Mouse (Mus musculus) hindbrain, postnatal 0 days (tissue): ENCODE measurements around the gene 2810408A11Rik. TPM values are rescaled to one million over a fixed set of nuclear protein-coding genes. Genes with fewer than 3 reads are reported as not detected.

ENCODE experiments used
- ATAC-seq: fragments of 200-750 bp; cut with Nextera tagmentation; 2 replicates; pipeline ENCODE4 v1.8.0; 2017; ENCODE audit warnings: mild to moderate bottlenecking, moderate TSS enrichment, moderate library complexity
- DNase-seq: peaks from one replicate; pipeline ENCODE4 v3.0.0-alpha.2; 2015; ENCODE audit warnings: low spot score
- H3K27ac ChIP-seq: fragments of 300-500 bp; sonication (generic); 2 replicates; pipeline ENCODE4 v1.5.1; 2014; ENCODE audit warnings: mild to moderate bottlenecking
- H3K27me3 ChIP-seq: fragments of 300-500 bp; sonication (generic); 2 replicates; pipeline ENCODE4 v1.6.1; 2014; ENCODE audit warnings: low read length, mixed read lengths; ENCODE audit not compliant: insufficient read depth
- H3K36me3 ChIP-seq: fragments of 300-500 bp; sonication (generic); 2 replicates; pipeline ENCODE4 v1.6.1; 2014; ENCODE audit warnings: low read length, mixed read lengths; ENCODE audit not compliant: insufficient read depth
- H3K4me1 ChIP-seq: fragments of 300-500 bp; sonication (generic); 2 replicates; pipeline ENCODE4 v1.6.1; 2014; ENCODE audit warnings: antibody characterized with exemption, low read length, mixed read lengths; ENCODE audit not compliant: insufficient read depth
- H3K4me2 ChIP-seq: fragments of 300-500 bp; sonication (generic); 2 replicates; pipeline ENCODE4 v1.6.1; 2014; ENCODE audit warnings: low read depth, mild to moderate bottlenecking, low read length, moderate library complexity, mixed read lengths
- H3K4me3 ChIP-seq: fragments of 300-500 bp; sonication (generic); 2 replicates; pipeline ENCODE4 v1.5.1; 2014; ENCODE audit warnings: low read length
- H3K9ac ChIP-seq: fragments of 300-500 bp; sonication (generic); replicated peaks from 2 replicates; pipeline ENCODE4 v1.6.1; 2014; ENCODE audit warnings: mild to moderate bottlenecking, low read length, moderate library complexity, mixed read lengths
- H3K9me3 ChIP-seq: fragments of 300-500 bp; sonication (generic); 2 replicates; pipeline ENCODE4 v1.6.1; 2016; ENCODE audit warnings: low read length, mixed read lengths
- CTCF ChIP-seq: IDR thresholded peaks from 2 replicates; pipeline ENCODE4 v1.5.1; 2016; ENCODE audit warnings: antibody characterized with exemption, control low read depth, low read depth
- WGBS: fragments of 180-500 bp; shearing (Covaris S2); extraction: QIAGEN DNeasy Blood & Tissue Kit; methylation state at CpG from one replicate; pipeline ENCODE4 v1.1.7; 2014; 5-methylcytosine and 5-hydroxymethylcytosine counted together
- microRNA-seq, 2 experiments: library from miRNA; unstranded; fragments of <30 nt; microRNA quantifications; one replicate each; pipeline ENCODE4; 2016
- polyA plus RNA-seq: library from polyadenylated mRNA; unstranded; fragments of >200 nt; fragmentation: Nextera tagmentation; extraction: Ambion mirVana; gene quantifications from 2 replicates; pipeline ENCODE4 v1.2.1, GENCODE M21; 2015
- total RNA-seq: library from RNA; depleted of rRNA; stranded (reverse); fragments of >200 nt; gene quantifications from 2 replicates; pipeline ENCODE4 v1.2.3, GENCODE M21; 2014; rRNA removed

Gene 2810408A11Rik
- total and polyA plus RNA-seq, 2 experiments from 2014 or later: 6.5 to 9.7 TPM

DNA sequence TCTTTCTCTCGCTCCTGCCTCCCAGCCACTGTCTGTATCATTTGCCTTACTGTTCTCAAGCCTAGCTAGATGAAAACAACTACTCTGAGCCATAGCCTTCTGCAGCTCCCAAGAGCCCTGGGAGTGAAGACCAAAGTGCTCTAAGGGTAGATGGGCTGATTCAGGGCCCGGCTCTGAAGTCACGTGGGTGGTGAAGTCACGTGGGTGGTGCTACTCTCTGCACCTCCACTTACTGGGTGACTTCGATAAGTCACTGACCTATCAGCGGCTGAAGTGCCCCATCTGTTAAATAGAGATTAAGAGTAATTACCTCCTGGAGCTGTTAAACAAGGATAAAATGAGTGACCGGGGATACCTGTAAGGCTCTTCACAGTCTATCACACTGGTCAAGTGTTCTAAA is 46.8 kb downstream of the 2810408A11Rik start:
- Histone ChIP-seq H3K4me1 (no peaks in the 10 kb centered on the region), H3K4me2 (no peak overlapping the region), H3K27ac (no peak overlapping the region), H3K4me3 (no peak overlapping the region), H3K9ac (no peak overlapping the region), H3K27me3 (0 out of 2 replicates have a peak, but pooled peaks cover 5% of the 10 kb centered on the region), H3K9me3 (no peaks in the 10 kb centered on the region), H3K36me3 (peaks cover 23% of the 10 kb centered on the region)
- ATAC-seq (no peak), DNase-seq (no peak)
- whole genome bisulfite sequencing: 78% methylated on average over 7 of the region's 7 CpGs
- no peak for TF ChIP-seq CTCF

DNA sequence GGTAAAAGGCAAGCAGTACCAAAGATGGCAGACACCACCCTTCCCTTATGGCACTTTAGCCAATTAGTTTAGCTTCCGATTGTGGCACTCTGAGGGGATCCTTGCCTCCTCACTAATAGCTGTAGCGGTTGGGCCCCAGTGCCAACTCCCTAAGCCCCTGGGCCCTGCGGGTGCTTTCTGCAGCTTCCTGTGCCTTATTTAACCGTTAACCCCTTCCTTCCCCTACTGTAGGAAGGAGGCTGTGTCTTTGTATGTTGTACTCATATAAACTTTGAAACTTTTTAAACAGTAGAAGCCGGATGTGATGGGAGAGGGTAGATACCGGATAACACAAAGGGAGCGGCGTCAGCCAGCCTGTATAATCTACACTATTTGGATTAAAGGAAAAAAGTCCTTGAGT is 50.0 kb downstream of the 2810408A11Rik start:
- no peak for DNase-seq
- WGBS: 69% methylated on average over 8 of the region's 8 CpGs

DNA sequence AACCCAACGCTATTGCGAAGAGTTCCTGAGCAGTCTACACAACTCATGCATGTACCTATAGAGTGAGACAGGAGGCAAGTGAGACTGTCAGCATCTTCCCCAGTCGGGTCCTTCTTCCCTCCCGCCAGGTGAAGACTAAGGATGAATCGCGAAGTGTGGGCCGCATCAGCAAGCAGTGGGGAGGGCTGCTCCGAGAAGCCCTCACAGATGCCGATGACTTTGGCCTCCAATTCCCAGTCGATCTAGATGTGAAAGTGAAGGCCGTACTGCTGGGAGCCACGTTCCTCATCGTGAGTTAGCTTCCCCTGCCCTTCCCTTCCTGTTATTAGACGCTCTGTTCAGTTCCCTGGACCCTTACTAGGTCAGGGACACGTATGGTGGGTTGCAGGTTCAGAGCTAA is 50.9 kb downstream of the 2810408A11Rik start:
- no peak for TF ChIP-seq CTCF
- Histone ChIP-seq H3K27ac (no peak overlapping the region), H3K4me3 (no peak overlapping the region), H3K9ac (no peak overlapping the region), H3K36me3 (peaks cover 29% of the 10 kb centered on the region), H3K27me3 (no peaks in the 10 kb centered on the region), H3K9me3 (no peaks in the 10 kb centered on the region), H3K4me1 (peaks cover 6% of the 10 kb centered on the region), H3K4me2 (no peak overlapping the region)
- 96% methylated on average over 15 of the region's 15 CpGs for WGBS
- no peak for DNase-seq
- ATAC-seq: no peak

More for the DNA sequence above, 50.0 kb downstream of the 2810408A11Rik start:
- Histone ChIP-seq H3K4me1 (peaks cover 2% of the 10 kb centered on the region), H3K27me3 (no peaks in the 10 kb centered on the region), H3K4me2 (no peak overlapping the region), H3K4me3 (no peak overlapping the region), H3K27ac (no peak overlapping the region), H3K9me3 (no peaks in the 10 kb centered on the region), H3K36me3 (peaks cover 29% of the 10 kb centered on the region), H3K9ac (no peak overlapping the region)
- ATAC-seq: no peak
- TF ChIP-seq CTCF: no peak

DNA sequence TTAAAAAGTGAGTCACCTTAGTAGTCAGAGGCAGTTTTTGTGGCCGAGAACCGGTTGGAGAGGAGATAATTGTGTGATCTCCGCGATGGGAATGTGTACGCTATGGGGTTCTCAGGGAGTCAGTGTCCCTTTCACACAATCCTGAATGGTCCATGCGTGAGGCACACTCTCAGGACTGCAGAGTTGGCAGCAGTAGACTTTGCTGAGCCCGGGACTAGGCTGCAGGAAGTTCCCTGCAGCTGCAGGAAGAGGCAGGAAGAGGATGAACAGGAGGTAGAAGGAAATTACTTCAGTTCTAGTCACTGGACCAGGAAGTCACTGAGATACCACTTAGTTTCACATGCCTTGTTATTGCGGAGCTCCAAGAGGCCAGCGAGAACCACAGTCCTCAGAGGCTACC is 51.7 kb downstream of the 2810408A11Rik start:
- Histone ChIP-seq H3K27me3 (no peaks in the 10 kb centered on the region), H3K4me1 (peaks cover 6% of the 10 kb centered on the region), H3K36me3 (peaks cover 29% of the 10 kb centered on the region), H3K4me2 (no peak overlapping the region), H3K9me3 (no peaks in the 10 kb centered on the region), H3K9ac (no peak overlapping the region), H3K4me3 (no peak overlapping the region), H3K27ac (no peak overlapping the region)
- no peak for TF ChIP-seq CTCF
- 90% methylated on average over 9 of the region's 9 CpGs for WGBS
- DNase-seq (no peak), ATAC-seq (no peak)

DNA sequence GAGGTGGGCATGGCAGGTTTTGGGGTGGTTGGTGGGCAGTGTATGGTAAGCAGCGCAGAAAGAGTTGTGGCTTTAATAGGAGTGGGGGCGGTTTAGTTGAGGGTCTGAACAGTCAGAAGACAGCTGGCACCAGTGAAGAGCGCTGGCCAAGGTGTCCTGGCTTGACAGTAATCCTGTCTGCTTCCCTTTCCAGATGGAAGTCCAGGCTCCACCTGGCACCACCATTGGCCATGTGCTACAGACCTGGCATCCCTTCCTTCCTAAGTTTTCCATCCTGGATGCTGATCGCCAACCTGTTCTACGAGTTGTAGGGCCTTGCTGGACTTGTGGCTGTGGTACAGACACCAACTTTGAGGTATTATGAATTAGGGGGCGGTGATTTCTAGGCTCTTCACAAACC is 52.8 kb downstream of the 2810408A11Rik start:
- WGBS: 87% methylated on average over 6 of the region's 6 CpGs
- no peak for DNase-seq
- H3K9ac ChIP-seq: no peak overlapping the region
- 0 out of 2 replicates have a peak overlapping the region, but pooled peaks have one; percentile 93 for H3K27ac ChIP-seq
- H3K36me3 ChIP-seq: peaks cover 29% of the 10 kb centered on the region
- ATAC-seq: no peak
- no peaks in the 10 kb centered on the region for H3K27me3 ChIP-seq
- H3K4me3 ChIP-seq: no peak overlapping the region
- no peak for TF ChIP-seq CTCF
- H3K9me3 ChIP-seq: no peaks in the 10 kb centered on the region
- peaks cover 6% of the 10 kb centered on the region for H3K4me1 ChIP-seq
- peak overlapping the region; percentile 92 for H3K4me2 ChIP-seq

Small RNAs within 50 kb of the gene (microRNA-seq; reads per million reads assigned to microRNA genes)
- gene Mir6924: 0 reads per million in 2 experiments

Other genes starting within 250 kb of the 2810408A11Rik start
Only the 30 nearest of the 40 such genes appear.
- 18.3 and 18.8 TPM in 2 replicates for gene Polr2a, start 142.3 kb downstream of the 2810408A11Rik start, total RNA-seq
- gene Polr2a, start 142.3 kb downstream of the 2810408A11Rik start, polyA plus RNA-seq: 9.1 and 10.5 TPM in 2 replicates
- 0.72 TPM in 1 of 2 replicates, not detected in the other for gene Slc35g3, start 139.0 kb downstream of the 2810408A11Rik start, total RNA-seq
- 0.11 and 0.15 TPM in 2 replicates for gene Slc35g3, start 139.0 kb downstream of the 2810408A11Rik start, polyA plus RNA-seq
- 39.2 and 39.9 TPM in 2 replicates for gene Zbtb4, start 135.1 kb downstream of the 2810408A11Rik start, total RNA-seq
- gene Zbtb4, start 135.1 kb downstream of the 2810408A11Rik start, polyA plus RNA-seq: 4.6 and 4.9 TPM in 2 replicates
- gene Chrnb1, start 105.0 kb downstream of the 2810408A11Rik start, total RNA-seq: 1.5 TPM in 1 of 2 replicates, not detected in the other
- 0.85 and 1.5 TPM in 2 replicates for gene Chrnb1, start 105.0 kb downstream of the 2810408A11Rik start, polyA plus RNA-seq
- gene Fgf11, start 99.1 kb downstream of the 2810408A11Rik start, total RNA-seq: 19.1 and 19.2 TPM in 2 replicates
- 3.8 and 4.4 TPM in 2 replicates for gene Fgf11, start 99.1 kb downstream of the 2810408A11Rik start, polyA plus RNA-seq
- 0.16 and 0.72 TPM in 2 replicates for gene Tmem102, start 95.4 kb downstream of the 2810408A11Rik start, total RNA-seq
- gene Tmem102, start 95.4 kb downstream of the 2810408A11Rik start, polyA plus RNA-seq: 1.1 and 1.5 TPM in 2 replicates
- not detected in 2 replicates for gene Gm39566, start 85.7 kb downstream of the 2810408A11Rik start, total RNA-seq
- gene Gm39566, start 85.7 kb downstream of the 2810408A11Rik start, polyA plus RNA-seq: not detected in 2 replicates
- not detected in 2 replicates for gene Spem2, start 82.5 kb downstream of the 2810408A11Rik start, total RNA-seq
- gene Spem2, start 82.5 kb downstream of the 2810408A11Rik start, polyA plus RNA-seq: not detected in 2 replicates
- gene Spem1, start 78.8 kb downstream of the 2810408A11Rik start, total RNA-seq: not detected in 2 replicates
- 0.28 and 0.40 TPM in 2 replicates for gene Spem1, start 78.8 kb downstream of the 2810408A11Rik start, polyA plus RNA-seq
- 126 and 130 TPM in 2 replicates for gene Nlgn2, start 63.2 kb downstream of the 2810408A11Rik start, total RNA-seq
- 20.8 and 22.3 TPM in 2 replicates for gene Nlgn2, start 63.2 kb downstream of the 2810408A11Rik start, polyA plus RNA-seq
- 119 and 153 TPM in 2 replicates for gene Tmem256, start 62.5 kb downstream of the 2810408A11Rik start, total RNA-seq
- 435 and 439 TPM in 2 replicates for gene Tmem256, start 62.5 kb downstream of the 2810408A11Rik start, polyA plus RNA-seq
- gene Plscr3, start 54.6 kb downstream of the 2810408A11Rik start, total RNA-seq: 24.7 and 26.3 TPM in 2 replicates
- gene Plscr3, start 54.6 kb downstream of the 2810408A11Rik start, polyA plus RNA-seq: 32.2 and 33.4 TPM in 2 replicates
- not detected in 2 replicates for gene Tnk1, start 42.3 kb downstream of the 2810408A11Rik start, total RNA-seq
- 0.15 TPM in 1 of 2 replicates, not detected in the other for gene Tnk1, start 42.3 kb downstream of the 2810408A11Rik start, polyA plus RNA-seq
- gene Tmem95, start 23.0 kb downstream of the 2810408A11Rik start, total RNA-seq: not detected in 2 replicates
- not detected in 2 replicates for gene Tmem95, start 23.0 kb downstream of the 2810408A11Rik start, polyA plus RNA-seq
- gene Kctd11, start 19.6 kb downstream of the 2810408A11Rik start, total RNA-seq: 1.7 and 2.0 TPM in 2 replicates
- gene Kctd11, start 19.6 kb downstream of the 2810408A11Rik start, polyA plus RNA-seq: 1.3 and 1.7 TPM in 2 replicates
- 1.5 TPM in 1 of 2 replicates, not detected in the other for gene Acap1, start 5.4 kb downstream of the 2810408A11Rik start, total RNA-seq
- gene Acap1, start 5.4 kb downstream of the 2810408A11Rik start, polyA plus RNA-seq: 0.20 and 0.21 TPM in 2 replicates
- gene Neurl4, start 85 bp upstream of the 2810408A11Rik start, total RNA-seq: 95.1 and 118 TPM in 2 replicates
- 11.9 and 13.1 TPM in 2 replicates for gene Neurl4, start 85 bp upstream of the 2810408A11Rik start, polyA plus RNA-seq
- 48.1 and 67.6 TPM in 2 replicates for gene Gps2, start 12.9 kb upstream of the 2810408A11Rik start, total RNA-seq
- 60.8 and 65.9 TPM in 2 replicates for gene Gps2, start 12.9 kb upstream of the 2810408A11Rik start, polyA plus RNA-seq
- 491 and 500 TPM in 2 replicates for gene Eif5a, start 21.0 kb upstream of the 2810408A11Rik start, total RNA-seq
- gene Eif5a, start 21.0 kb upstream of the 2810408A11Rik start, polyA plus RNA-seq: 1,157 and 1,160 TPM in 2 replicates
- 23.9 and 31.1 TPM in 2 replicates for gene Ybx2, start 34.8 kb upstream of the 2810408A11Rik start, total RNA-seq
- gene Ybx2, start 34.8 kb upstream of the 2810408A11Rik start, polyA plus RNA-seq: 3.3 and 5.9 TPM in 2 replicates
- 9.5 and 12.8 TPM in 2 replicates for gene Slc2a4, start 47.2 kb upstream of the 2810408A11Rik start, total RNA-seq
- gene Slc2a4, start 47.2 kb upstream of the 2810408A11Rik start, polyA plus RNA-seq: 6.1 and 6.5 TPM in 2 replicates
- not detected in 2 replicates for gene Cldn7, start 63.8 kb upstream of the 2810408A11Rik start, total RNA-seq
- 0.18 and 0.19 TPM in 2 replicates for gene Cldn7, start 63.8 kb upstream of the 2810408A11Rik start, polyA plus RNA-seq
- 37.7 and 40.9 TPM in 2 replicates for gene Ctdnep1, start 80.2 kb upstream of the 2810408A11Rik start, total RNA-seq
- gene Ctdnep1, start 80.2 kb upstream of the 2810408A11Rik start, polyA plus RNA-seq: 24.7 and 25.0 TPM in 2 replicates
- gene Elp5, start 81.5 kb upstream of the 2810408A11Rik start, total RNA-seq: 137 and 147 TPM in 2 replicates
- 168 and 170 TPM in 2 replicates for gene Elp5, start 81.5 kb upstream of the 2810408A11Rik start, polyA plus RNA-seq
- 175 and 209 TPM in 2 replicates for gene Gabarap, start 90.2 kb upstream of the 2810408A11Rik start, total RNA-seq
- gene Gabarap, start 90.2 kb upstream of the 2810408A11Rik start, polyA plus RNA-seq: 548 and 563 TPM in 2 replicates
- gene Phf23, start 94.8 kb upstream of the 2810408A11Rik start, total RNA-seq: 34.3 and 47.9 TPM in 2 replicates
- 44.0 and 46.0 TPM in 2 replicates for gene Phf23, start 94.8 kb upstream of the 2810408A11Rik start, polyA plus RNA-seq
- 20.9 and 37.3 TPM in 2 replicates for gene Dvl2, start 99.6 kb upstream of the 2810408A11Rik start, total RNA-seq
- 18.1 and 19.3 TPM in 2 replicates for gene Dvl2, start 99.6 kb upstream of the 2810408A11Rik start, polyA plus RNA-seq
- gene Acadvl, start 114.4 kb upstream of the 2810408A11Rik start, total RNA-seq: 44.4 and 47.2 TPM in 2 replicates
- 65.2 and 75.2 TPM in 2 replicates for gene Acadvl, start 114.4 kb upstream of the 2810408A11Rik start, polyA plus RNA-seq
- gene Dlg4, start 116.0 kb upstream of the 2810408A11Rik start, total RNA-seq: 209 and 225 TPM in 2 replicates
- gene Dlg4, start 116.0 kb upstream of the 2810408A11Rik start, polyA plus RNA-seq: 18.8 and 22.4 TPM in 2 replicates
- 2.3 and 2.8 TPM in 2 replicates for gene Asgr1, start 153.1 kb upstream of the 2810408A11Rik start, total RNA-seq
- gene Asgr1, start 153.1 kb upstream of the 2810408A11Rik start, polyA plus RNA-seq: 3.7 TPM in 2 replicates